Mouse (Mus musculus): ENCODE measurements at regions not wholly inside any gene's neighbourhood (a gene's known extent, or its start where the extent isn't known, plus 50 kb on each side); places are given as distances from the start of the nearest gene placed in this dataset.

- TF ChIP-seq CTCF (IDR thresholded peaks at IDR 0.05; ENCODE audit: low read depth) (no peak), EP300 (IDR thresholded peaks at IDR 0.05; ENCODE audit: low read depth) (no peak)
Measured at GRCm38 (mm10) chr13:28866686-28867085, 86.8 kb downstream of the Sox4 start.
